Mouse (Mus musculus) ES-Bruce4 (cell line): ENCODE data around the gene Phxr2. TPM values are rescaled to one million over a fixed set of nuclear protein-coding genes. Genes with fewer than 3 reads are reported as not detected.
A peak's percentile ranks its signal among the peaks of the same experiment; 100 is the strongest.

Experiments used
- H3K27ac ChIP-seq: 2 replicates; pipeline ENCODE4 v1.5.1; 2012; ENCODE audit warnings: low read length, inconsistent platforms; ENCODE audit not compliant: insufficient read depth
- H3K27me3 ChIP-seq: 2 replicates; pipeline ENCODE4 v1.6.1; 2012; ENCODE audit warnings: mild to moderate bottlenecking, low read length, inconsistent platforms; ENCODE audit not compliant: control insufficient read depth, poor library complexity, insufficient read depth, severe bottlenecking
- H3K36me3 ChIP-seq: 2 replicates; pipeline ENCODE4 v1.6.1; 2012; ENCODE audit warnings: inconsistent platforms, mild to moderate bottlenecking, low read length, moderate library complexity; ENCODE audit not compliant: control insufficient read depth, poor library complexity, insufficient read depth, severe bottlenecking
- H3K4me1 ChIP-seq: one replicate; pipeline ENCODE4 v1.8.1; 2011; ENCODE audit warnings: low read length; ENCODE audit not compliant: control insufficient read depth, insufficient read depth
- H3K4me3 ChIP-seq: 2 replicates; pipeline ENCODE4 v1.5.1; 2011; ENCODE audit warnings: low read depth, mild to moderate bottlenecking, low read length
- H3K9ac ChIP-seq: 2 replicates; pipeline ENCODE4 v1.6.1; 2012; ENCODE audit warnings: low read depth, mild to moderate bottlenecking, inconsistent platforms; ENCODE audit not compliant: poor library complexity, severe bottlenecking
- H3K9me3 ChIP-seq: replicated peaks from 2 replicates; pipeline ENCODE4 v1.6.1; 2012; ENCODE audit warnings: mild to moderate bottlenecking, low read length, inconsistent platforms; ENCODE audit not compliant: control insufficient read depth, poor library complexity, insufficient read depth, severe bottlenecking
- CTCF ChIP-seq: IDR thresholded peaks from one replicate; pipeline ENCODE4 v1.8.1; 2011; ENCODE audit warnings: low read depth, low read length
- EP300 ChIP-seq: IDR thresholded peaks from 2 replicates; pipeline ENCODE4 v1.6.1; 2011; ENCODE audit warnings: low read depth, low read length; ENCODE audit not compliant: insufficient read depth
- POLR2A ChIP-seq: IDR thresholded peaks from one replicate; pipeline ENCODE4 v1.8.1; 2011; ENCODE audit warnings: low read length; ENCODE audit not compliant: insufficient read depth
- polyA plus RNA-seq: library from polyadenylated mRNA; stranded (reverse); fragments of >200 nt; gene quantifications from 2 replicates; pipeline ENCODE4 v1.2.4, GENCODE M21; 2011; ENCODE audit warnings: low read depth; ENCODE audit not compliant: missing spikeins, insufficient read depth, insufficient read length

Phxr2 gene
- polyA plus RNA-seq, 1 experiment: not detected

DNA sequence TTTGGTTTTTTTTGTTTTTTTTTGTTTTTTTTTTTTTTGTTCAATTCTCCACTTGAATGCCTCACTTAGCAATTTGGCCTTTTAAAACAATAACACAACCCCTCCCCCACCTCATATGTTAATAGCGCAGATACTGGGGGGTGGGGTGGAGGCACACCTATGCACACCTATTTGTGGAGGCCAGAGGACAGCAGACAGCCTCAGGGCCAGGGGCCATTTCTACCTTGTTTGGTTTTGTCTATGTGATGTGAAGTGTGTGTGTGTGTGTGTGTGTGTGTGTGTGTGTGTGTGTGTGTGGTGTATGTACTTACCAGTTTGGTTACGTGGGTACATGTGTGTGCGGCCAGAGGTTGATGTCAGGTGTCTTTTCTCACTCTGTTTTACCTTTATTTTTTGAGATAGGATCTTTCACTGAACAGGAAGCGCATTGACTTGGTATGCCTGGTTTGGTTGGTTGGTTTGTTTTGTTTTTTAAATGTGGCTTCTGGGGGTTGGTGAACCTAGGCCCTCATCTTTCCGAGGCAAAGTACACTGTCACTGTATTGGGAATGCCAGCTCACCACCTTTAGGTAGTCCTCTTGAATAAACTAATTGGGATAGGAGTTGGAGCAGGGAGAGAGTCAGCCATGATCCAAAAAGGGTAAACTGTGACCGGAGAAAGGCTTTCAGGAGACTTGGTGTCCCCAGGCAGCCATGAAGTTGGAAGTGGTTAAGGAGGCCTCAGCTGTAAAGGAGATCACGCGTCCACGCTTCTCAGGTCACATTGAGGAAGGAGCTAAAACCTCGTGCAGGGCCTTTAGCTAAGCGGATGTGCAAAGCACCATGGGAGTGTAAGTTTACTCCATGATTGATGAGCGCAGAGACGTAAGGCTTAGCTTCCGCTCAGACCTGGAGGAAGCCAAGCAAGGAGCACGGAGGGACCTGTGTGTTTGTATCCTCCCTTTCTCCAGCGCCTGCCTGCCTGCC, 9.2 kb downstream of the Phxr2 start:
- H3K27me3 ChIP-seq: no peaks in the 10 kb centered on the region
- H3K4me3 ChIP-seq: no peak overlapping the region
- peaks cover 8% of the 10 kb centered on the region for H3K4me1 ChIP-seq
- H3K27ac ChIP-seq: peak overlapping the region; percentile 54
- no peaks in the 10 kb centered on the region for H3K36me3 ChIP-seq
- no peaks in the 10 kb centered on the region for H3K9me3 ChIP-seq
- H3K9ac ChIP-seq: no peak overlapping the region
- peak; percentile 88 for TF ChIP-seq EP300
- TF ChIP-seq POLR2A: no peak
- no peak for TF ChIP-seq CTCF

- Histone ChIP-seq H3K9me3 (no peaks in the 10 kb centered on the region), H3K9ac (peak overlapping the region; percentile 38), H3K27ac (peak overlapping the region; percentile 44; the same call in 1 of the 2 replicates), H3K4me1 (peaks cover 8% of the 10 kb centered on the region), H3K4me3 (peak overlapping the region; percentile 44), H3K27me3 (no peaks in the 10 kb centered on the region), H3K36me3 (no peaks in the 10 kb centered on the region)
- TF ChIP-seq CTCF: no peak
- no peak for TF ChIP-seq EP300
- no peak for TF ChIP-seq POLR2A
These were observed 9.9 kb downstream of the Phxr2 start for GRCm38 (mm10) chr10:99116237-99116632.

DNA sequence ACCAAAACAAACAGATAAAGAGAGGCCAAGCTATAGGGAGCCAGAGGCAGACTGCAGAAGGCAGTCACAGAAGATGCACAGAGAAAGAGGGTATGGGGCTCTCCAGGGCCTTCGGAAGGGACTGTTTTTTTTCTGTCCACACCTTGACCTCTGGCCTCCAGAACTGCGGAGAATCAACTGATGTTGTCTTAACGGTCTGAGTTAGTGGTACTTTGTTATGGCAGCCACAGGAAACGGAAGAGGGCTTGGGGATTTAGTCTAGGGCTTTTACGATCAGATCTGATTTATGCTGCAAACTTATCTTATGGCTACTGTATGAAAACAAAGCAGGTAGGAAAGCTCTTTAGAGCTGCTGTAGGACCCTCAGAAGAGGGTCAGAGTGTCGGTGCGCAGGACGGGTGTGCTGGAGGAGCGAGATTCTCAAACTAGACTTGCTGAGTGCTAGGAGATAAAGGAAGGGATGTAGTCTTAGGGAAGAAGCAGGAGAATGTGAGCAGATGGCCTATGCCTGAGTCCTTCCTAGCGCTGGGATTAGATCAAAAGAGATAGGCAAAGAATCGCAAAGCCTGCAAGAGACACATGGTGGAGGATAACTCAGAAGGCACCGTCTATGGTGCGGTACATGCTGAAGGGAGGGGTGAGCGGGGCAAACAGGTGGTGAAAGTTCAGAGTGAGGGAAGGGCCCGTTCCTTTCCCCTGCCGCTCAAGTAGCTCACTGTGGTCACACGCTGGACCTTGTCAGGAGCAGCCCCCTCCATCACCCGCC, 10.5 kb downstream of the Phxr2 start:
- TF ChIP-seq CTCF (no peak), POLR2A (no peak), EP300 (0 out of 2 replicates have a peak, but pooled peaks have one; percentile 13)
- Histone ChIP-seq H3K4me3 (peak overlapping the region; percentile 44), H3K27ac (peak overlapping the region; percentile 44; the same call in 1 of the 2 replicates), H3K4me1 (peaks cover 8% of the 10 kb centered on the region), H3K9ac (peak overlapping the region; percentile 38), H3K27me3 (no peaks in the 10 kb centered on the region), H3K36me3 (no peaks in the 10 kb centered on the region), H3K9me3 (no peaks in the 10 kb centered on the region)

- peaks cover 8% of the 10 kb centered on the region for H3K4me1 ChIP-seq
These were observed 11.8 kb downstream of the Phxr2 start for GRCm38 (mm10) chr10:99114295-99114694.

GRCm38 (mm10) chr10:99113533-99113932, 12.6 kb downstream of the Phxr2 start:
- no peaks in the 10 kb centered on the region for H3K9me3 ChIP-seq
- peak; percentile 75; the same call in 1 of the 2 replicates for TF ChIP-seq EP300
- TF ChIP-seq CTCF: no peak
- no peak overlapping the region for H3K9ac ChIP-seq
- H3K27ac ChIP-seq: no peak overlapping the region
- H3K27me3 ChIP-seq: no peaks in the 10 kb centered on the region
- peaks cover 6% of the 10 kb centered on the region for H3K4me1 ChIP-seq
- no peaks in the 10 kb centered on the region for H3K36me3 ChIP-seq
- no peak overlapping the region for H3K4me3 ChIP-seq

More at GRCm38 (mm10) chr10:99114295-99114694, 11.8 kb downstream of the Phxr2 start:
- no peak overlapping the region for H3K27ac ChIP-seq
- no peaks in the 10 kb centered on the region for H3K36me3 ChIP-seq
- no peaks in the 10 kb centered on the region for H3K9me3 ChIP-seq
- H3K27me3 ChIP-seq: no peaks in the 10 kb centered on the region
- H3K4me3 ChIP-seq: no peak overlapping the region
- no peak for TF ChIP-seq EP300
- TF ChIP-seq CTCF: no peak
- TF ChIP-seq POLR2A: no peak
- no peak overlapping the region for H3K9ac ChIP-seq
